Mouse (Mus musculus) embryonic facial prominence, embryonic 12.5 days (tissue): ENCODE measurements at regions not wholly inside any gene's neighbourhood (a gene's known extent, or its start where the extent isn't known, plus 50 kb on each side); places are given as distances from the start of the nearest gene placed in this dataset.

Experiments
- ATAC-seq: fragments of 200-750 bp; cut with Nextera tagmentation; 2 replicates; pipeline ENCODE4 v1.8.0; 2017; ENCODE audit not compliant: insufficient number of reproducible peaks, insufficient read depth, low FRiP score, low TSS enrichment
- H3K27ac ChIP-seq: fragments of 300-500 bp; sonication (generic); 2 replicates; pipeline ENCODE4 v1.5.1; 2016; ENCODE audit warnings: mild to moderate bottlenecking
- H3K27me3 ChIP-seq: fragments of 300-500 bp; sonication (generic); 2 replicates; pipeline ENCODE4 v1.6.1; 2016; ENCODE audit warnings: mild to moderate bottlenecking, moderate library complexity
- H3K36me3 ChIP-seq: fragments of 300-500 bp; sonication (generic); 2 replicates; pipeline ENCODE4 v1.6.1; 2016; ENCODE audit warnings: mild to moderate bottlenecking
- H3K4me1 ChIP-seq: fragments of 300-500 bp; sonication (generic); 2 replicates; pipeline ENCODE4 v1.6.1; 2016
- H3K4me2 ChIP-seq: fragments of 300-500 bp; sonication (generic); replicated peaks from 2 replicates; pipeline ENCODE4 v1.6.1; 2016; ENCODE audit warnings: mild to moderate bottlenecking, moderate library complexity
- H3K4me3 ChIP-seq: fragments of 300-500 bp; sonication (generic); 2 replicates; pipeline ENCODE4 v1.5.1; 2016; ENCODE audit warnings: mild to moderate bottlenecking
- H3K9ac ChIP-seq: fragments of 300-500 bp; sonication (generic); 2 replicates; pipeline ENCODE4 v1.6.1; 2016; ENCODE audit warnings: mild to moderate bottlenecking, moderate library complexity
- H3K9me3 ChIP-seq: fragments of 300-500 bp; sonication (generic); 2 replicates; pipeline ENCODE4 v1.6.1; 2016; ENCODE audit warnings: mild to moderate bottlenecking, moderate library complexity
- WGBS: fragments of 180-500 bp; shearing (Covaris S2); methylation state at CpG from one replicate; pipeline ENCODE4 v1.1.7; 2016; 5-methylcytosine and 5-hydroxymethylcytosine counted together

DNA sequence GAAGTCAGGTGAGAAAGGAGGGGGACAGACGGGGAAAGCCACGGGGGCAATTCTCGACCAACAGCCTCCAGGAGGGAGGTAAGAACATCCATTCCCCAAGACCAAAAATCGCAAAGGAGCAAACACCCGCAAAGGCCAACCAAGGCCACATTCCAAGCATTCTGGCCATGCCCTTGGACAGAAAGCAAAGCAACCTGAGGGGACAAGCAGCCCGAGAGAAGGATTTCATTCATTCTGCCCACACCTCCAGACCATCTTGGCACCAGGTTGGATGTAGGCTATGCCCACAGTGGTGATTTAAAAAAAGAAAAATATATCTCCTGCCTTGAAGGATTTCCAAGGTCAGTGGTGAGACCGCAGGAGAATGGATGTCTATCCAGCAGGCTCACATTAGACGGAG is 88.2 kb downstream of the Fam43a start:
- Histone ChIP-seq H3K9me3 (no peaks in the 10 kb centered on the region), H3K27me3 (no peaks in the 10 kb centered on the region), H3K4me1 (no peaks in the 10 kb centered on the region), H3K9ac (no peak overlapping the region), H3K36me3 (no peaks in the 10 kb centered on the region), H3K4me3 (no peak overlapping the region), H3K4me2 (no peak overlapping the region), H3K27ac (no peak overlapping the region)
- no peak for ATAC-seq
- WGBS: 75% methylated on average over 8 of the region's 8 CpGs

DNA sequence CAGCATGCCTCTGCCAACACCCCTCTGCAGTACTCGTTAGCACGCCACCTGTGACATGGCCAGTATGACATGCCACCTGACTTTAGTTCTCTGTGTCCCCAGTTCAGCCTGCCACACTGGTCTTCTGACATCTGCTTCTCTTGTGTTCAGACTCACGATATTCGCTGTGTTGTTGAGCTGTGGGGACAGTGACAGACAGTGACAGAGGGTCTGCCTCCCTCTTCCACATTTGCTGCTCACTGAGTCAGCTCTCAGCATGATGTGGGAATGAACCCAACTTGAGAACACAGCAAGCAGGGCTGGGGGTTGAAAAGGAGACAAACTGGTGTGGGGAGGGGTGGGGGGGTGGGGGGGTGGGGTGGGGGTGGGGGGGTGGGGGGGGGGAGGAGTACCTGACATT is 91.0 kb downstream of the Fam43a start:
- Histone ChIP-seq H3K4me3 (no peak overlapping the region), H3K27me3 (no peaks in the 10 kb centered on the region), H3K4me1 (peaks cover 7% of the 10 kb centered on the region; the same call in 1 of the 2 replicates), H3K4me2 (no peak overlapping the region), H3K9me3 (no peaks in the 10 kb centered on the region), H3K36me3 (no peaks in the 10 kb centered on the region), H3K27ac (no peak overlapping the region), H3K9ac (no peak overlapping the region)
- WGBS: 81% methylated on average over 4 of the region's 4 CpGs
- ATAC-seq: no peak

GRCm38 (mm10) chr16:30691964-30692363 is 92.4 kb downstream of the Fam43a start:
- Histone ChIP-seq H3K9me3 (no peaks in the 10 kb centered on the region), H3K4me2 (no peak overlapping the region), H3K36me3 (no peaks in the 10 kb centered on the region), H3K4me1 (peaks cover 7% of the 10 kb centered on the region; the same call in 1 of the 2 replicates), H3K9ac (no peak overlapping the region), H3K4me3 (no peak overlapping the region), H3K27ac (no peak overlapping the region), H3K27me3 (no peaks in the 10 kb centered on the region)
- ATAC-seq: no peak
- WGBS: 87% methylated on average over 15 of the region's 15 CpGs

DNA sequence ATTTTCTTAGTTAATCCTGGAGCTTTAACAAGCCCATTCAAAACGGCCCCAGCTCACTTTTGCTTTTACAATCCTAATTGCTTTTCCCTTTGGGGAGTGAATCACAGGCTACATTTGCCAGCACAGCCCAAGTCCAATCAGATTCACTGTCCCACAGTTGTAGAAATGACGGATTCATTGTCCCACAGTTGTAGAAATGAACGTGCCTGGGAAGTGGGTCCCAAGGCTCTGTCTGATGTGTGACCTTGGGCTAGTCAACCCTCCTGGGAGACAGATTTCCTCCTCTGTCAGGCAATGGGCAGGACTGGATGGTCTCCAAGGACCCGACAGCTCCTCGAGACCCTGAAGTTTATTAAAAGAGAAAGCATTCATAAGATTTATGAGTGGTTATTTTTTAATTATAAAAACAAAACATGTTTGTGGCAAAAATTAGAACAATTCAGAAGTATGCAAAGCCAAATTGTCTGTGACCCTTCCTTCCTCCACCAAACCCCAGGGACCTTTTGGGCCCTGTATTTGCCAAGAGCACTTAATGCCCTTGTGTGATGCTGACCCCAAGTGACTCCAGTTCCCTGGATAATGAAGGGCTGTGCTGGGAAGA is 93.1 kb downstream of the Fam43a start:
- Histone ChIP-seq H3K4me1 (peaks cover 7% of the 10 kb centered on the region; the same call in 1 of the 2 replicates), H3K27me3 (no peaks in the 10 kb centered on the region), H3K36me3 (no peaks in the 10 kb centered on the region), H3K4me3 (no peak overlapping the region), H3K9me3 (no peaks in the 10 kb centered on the region), H3K4me2 (no peak overlapping the region), H3K9ac (no peak overlapping the region), H3K27ac (no peak overlapping the region)
- no peak for ATAC-seq
- 38% methylated on average over 5 of the region's 5 CpGs for WGBS

DNA sequence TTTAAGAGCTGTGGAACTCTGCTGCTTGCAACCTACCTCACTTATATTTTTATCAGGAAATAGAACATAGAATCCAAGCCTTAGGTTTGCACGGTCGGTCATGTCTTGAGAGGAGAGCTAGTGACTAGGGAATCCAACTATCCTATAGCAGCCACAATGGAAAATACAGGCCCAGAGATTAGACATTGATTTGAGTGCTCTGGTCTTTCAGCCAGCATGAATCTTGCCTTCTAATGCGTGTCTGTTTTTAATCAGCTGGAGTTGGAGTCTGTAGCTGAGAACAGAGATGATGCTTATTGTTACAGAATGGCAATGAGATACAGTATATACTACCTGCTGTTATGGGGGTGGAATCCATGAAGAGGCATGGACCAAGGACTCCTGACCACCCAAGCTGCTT is 93.7 kb downstream of the Fam43a start:
- H3K4me2 ChIP-seq: no peak overlapping the region
- H3K27me3 ChIP-seq: no peaks in the 10 kb centered on the region
- no peak overlapping the region for H3K4me3 ChIP-seq
- no peak for ATAC-seq
- H3K4me1 ChIP-seq: peaks cover 7% of the 10 kb centered on the region; the same call in 1 of the 2 replicates
- H3K36me3 ChIP-seq: no peaks in the 10 kb centered on the region
- no peaks in the 10 kb centered on the region for H3K9me3 ChIP-seq
- H3K9ac ChIP-seq: no peak overlapping the region
- 63% methylated on average over 3 of the region's 3 CpGs for WGBS
- no peak overlapping the region for H3K27ac ChIP-seq

- H3K36me3 ChIP-seq: no peaks in the 10 kb centered on the region
- no peaks in the 10 kb centered on the region for H3K9me3 ChIP-seq
- ATAC-seq: no peak
- no peak overlapping the region for H3K9ac ChIP-seq
- H3K4me1 ChIP-seq: peaks cover 7% of the 10 kb centered on the region; the same call in 1 of the 2 replicates
- 86% methylated on average over 1 of the region's 1 CpGs for WGBS
- no peak overlapping the region for H3K4me2 ChIP-seq
- no peak overlapping the region for H3K27ac ChIP-seq
- H3K27me3 ChIP-seq: no peaks in the 10 kb centered on the region
- no peak overlapping the region for H3K4me3 ChIP-seq
Observed at GRCm38 (mm10) chr16:30693839-30694527, 94.5 kb downstream of the Fam43a start.

- WGBS: 83% methylated on average over 8 of the region's 8 CpGs
Observed at GRCm38 (mm10) chr16:30695691-30696090, 96.2 kb downstream of the Fam43a start.

GRCm38 (mm10) chr16:30697209-30697608 is 97.7 kb downstream of the Fam43a start:
- no peak overlapping the region for H3K9ac ChIP-seq
- H3K27ac ChIP-seq: no peak overlapping the region
- H3K4me3 ChIP-seq: no peak overlapping the region
- no peaks in the 10 kb centered on the region for H3K9me3 ChIP-seq
- WGBS: 85% methylated on average over 4 of the region's 4 CpGs
- ATAC-seq: no peak
- no peak overlapping the region for H3K4me2 ChIP-seq
- peaks cover 7% of the 10 kb centered on the region; the same call in 1 of the 2 replicates for H3K4me1 ChIP-seq
- no peaks in the 10 kb centered on the region for H3K36me3 ChIP-seq
- H3K27me3 ChIP-seq: no peaks in the 10 kb centered on the region

More at GRCm38 (mm10) chr16:30695691-30696090, 96.2 kb downstream of the Fam43a start:
- no peak for ATAC-seq
- no peak overlapping the region for H3K4me2 ChIP-seq
- no peak overlapping the region for H3K4me3 ChIP-seq
- no peak overlapping the region for H3K27ac ChIP-seq
- no peaks in the 10 kb centered on the region for H3K36me3 ChIP-seq
- H3K27me3 ChIP-seq: no peaks in the 10 kb centered on the region
- H3K4me1 ChIP-seq: peaks cover 7% of the 10 kb centered on the region; the same call in 1 of the 2 replicates
- H3K9ac ChIP-seq: no peak overlapping the region
- no peaks in the 10 kb centered on the region for H3K9me3 ChIP-seq

DNA sequence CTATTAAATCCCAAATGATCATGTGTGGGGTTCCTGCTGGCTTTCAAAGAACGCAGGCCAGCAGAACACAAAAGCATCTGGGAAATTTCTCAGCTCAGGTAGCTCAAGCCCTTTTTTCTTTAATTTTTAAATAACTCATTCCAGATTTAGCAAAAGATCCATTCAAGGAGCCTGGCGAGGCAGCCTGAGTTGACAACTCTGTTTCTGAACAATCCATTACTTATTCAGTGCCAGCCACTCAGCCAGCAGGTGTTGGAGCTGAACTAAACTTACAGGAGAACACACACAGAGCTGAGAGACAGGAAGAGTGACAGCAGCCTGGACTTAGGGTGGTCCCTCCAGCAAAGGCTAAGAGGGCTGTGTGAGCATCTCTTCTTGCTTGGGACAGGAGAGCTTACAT is 98.3 kb downstream of the Fam43a start:
- WGBS: 36% methylated on average over 2 of the region's 2 CpGs
- H3K9me3 ChIP-seq: no peaks in the 10 kb centered on the region
- H3K27me3 ChIP-seq: no peaks in the 10 kb centered on the region
- no peak overlapping the region for H3K9ac ChIP-seq
- H3K4me3 ChIP-seq: no peak overlapping the region
- no peaks in the 10 kb centered on the region for H3K36me3 ChIP-seq
- ATAC-seq: no peak
- no peak overlapping the region for H3K27ac ChIP-seq
- no peak overlapping the region for H3K4me2 ChIP-seq
- H3K4me1 ChIP-seq: peaks cover 6% of the 10 kb centered on the region; the same call in 1 of the 2 replicates

GRCm38 (mm10) chr16:30703831-30704230 is 104.3 kb downstream of the Fam43a start:
- Histone ChIP-seq H3K27me3 (no peaks in the 10 kb centered on the region), H3K4me3 (no peak overlapping the region), H3K4me2 (no peak overlapping the region), H3K27ac (no peak overlapping the region), H3K9me3 (no peaks in the 10 kb centered on the region), H3K4me1 (no peaks in the 10 kb centered on the region), H3K9ac (no peak overlapping the region), H3K36me3 (no peaks in the 10 kb centered on the region)
- ATAC-seq: no peak
- WGBS: 90% methylated on average over 8 of the region's 8 CpGs

GRCm38 (mm10) chr16:30709501-30709900 is 110.0 kb downstream of the Fam43a start:
- no peak for ATAC-seq
- Histone ChIP-seq H3K4me2 (no peak overlapping the region), H3K27ac (no peak overlapping the region), H3K4me1 (0 out of 2 replicates have a peak, but pooled peaks cover 4% of the 10 kb centered on the region), H3K27me3 (no peaks in the 10 kb centered on the region), H3K4me3 (no peak overlapping the region), H3K9ac (no peak overlapping the region), H3K9me3 (no peaks in the 10 kb centered on the region), H3K36me3 (no peaks in the 10 kb centered on the region)
- WGBS: 44% methylated on average over 15 of the region's 15 CpGs

DNA sequence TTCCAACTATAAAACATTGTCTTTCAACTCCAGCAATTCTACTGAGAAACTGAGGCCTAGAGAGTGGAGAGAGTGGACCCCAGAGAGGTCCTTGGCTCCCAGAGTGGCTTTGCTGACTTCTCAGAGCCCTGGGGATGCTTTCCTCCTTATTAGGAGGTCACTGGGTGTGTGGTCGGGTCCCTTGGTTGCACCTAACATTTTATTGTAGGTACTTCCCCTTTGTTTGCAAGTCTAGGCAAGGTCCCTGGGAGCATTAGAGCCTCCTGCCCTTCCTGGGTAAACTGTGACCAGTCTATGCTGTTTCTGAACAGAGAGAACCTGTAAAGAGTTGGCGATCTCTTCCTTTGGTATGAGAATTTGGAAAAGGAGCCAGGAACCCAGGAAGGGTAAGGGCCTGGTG is 110.5 kb downstream of the Fam43a start:
- Histone ChIP-seq H3K9ac (no peak overlapping the region), H3K27me3 (no peaks in the 10 kb centered on the region), H3K4me3 (no peak overlapping the region), H3K4me2 (no peak overlapping the region), H3K4me1 (0 out of 2 replicates have a peak, but pooled peaks cover 4% of the 10 kb centered on the region), H3K27ac (no peak overlapping the region), H3K9me3 (no peaks in the 10 kb centered on the region), H3K36me3 (no peaks in the 10 kb centered on the region)
- WGBS: 75% methylated on average over 2 of the region's 2 CpGs
- no peak for ATAC-seq
